Mouse (Mus musculus) layer of hippocampus, adult 18-20 months (tissue): ENCODE measurements around the gene Atf4. TPM values are rescaled to one million over a fixed set of nuclear protein-coding genes. Genes with fewer than 3 reads are reported as not detected.

Experiments used
- DNase-seq, 2 experiments: peaks; one replicate each; pipeline ENCODE4 v3.0.0; 2022; ENCODE audit warnings: low spot score in 2 of 2
- total RNA-seq, 2 experiments: library from RNA; stranded (reverse); gene quantifications; 2 replicates each; pipeline ENCODE4 v1.2.3; 2021

The Atf4 gene
- total RNA-seq, 2 experiments from 2014 or later, result 98.4 to 101 TPM

DNA sequence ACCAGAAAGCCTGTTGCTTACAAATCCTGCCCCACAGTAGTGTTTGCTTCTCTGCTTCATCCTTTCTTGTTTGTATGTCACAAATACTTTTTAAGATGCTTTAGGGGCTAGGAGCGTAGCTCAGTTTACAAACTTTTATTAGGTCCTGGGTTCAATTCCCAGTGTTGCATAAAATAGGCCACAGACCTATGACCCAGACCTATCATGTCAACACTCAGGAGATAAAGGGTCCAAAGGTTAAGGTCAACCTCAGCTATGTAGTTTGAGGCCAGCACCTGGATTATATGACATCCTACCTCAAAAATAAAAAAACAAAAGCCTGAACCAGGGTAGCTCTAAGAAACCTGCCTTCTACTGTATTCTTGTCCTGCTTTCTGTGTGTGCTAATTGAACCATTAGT lies 6.4 kb upstream of the Atf4 start:
- DNase-seq, result no peak

DNA sequence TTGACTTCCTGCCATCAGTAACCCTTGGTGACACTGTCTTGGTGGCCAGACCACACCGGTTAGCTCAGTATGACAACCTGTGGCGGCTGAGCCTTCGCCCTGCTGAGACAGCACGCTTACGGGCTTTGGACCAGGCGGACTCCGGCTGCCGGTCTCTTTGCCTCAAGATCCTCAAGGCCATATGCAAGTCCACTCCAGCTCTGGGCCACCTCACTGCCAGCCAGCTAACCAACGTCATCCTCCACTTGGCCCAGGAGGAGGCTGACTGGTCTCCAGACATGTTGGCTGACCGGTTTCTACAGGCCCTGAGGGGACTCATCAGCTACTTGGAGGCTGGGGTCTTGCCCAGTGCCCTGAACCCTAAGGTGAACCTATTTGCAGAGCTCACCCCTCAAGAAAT lies 5.3 kb upstream of the Atf4 start:
- DNase-seq, result no peak

DNA sequence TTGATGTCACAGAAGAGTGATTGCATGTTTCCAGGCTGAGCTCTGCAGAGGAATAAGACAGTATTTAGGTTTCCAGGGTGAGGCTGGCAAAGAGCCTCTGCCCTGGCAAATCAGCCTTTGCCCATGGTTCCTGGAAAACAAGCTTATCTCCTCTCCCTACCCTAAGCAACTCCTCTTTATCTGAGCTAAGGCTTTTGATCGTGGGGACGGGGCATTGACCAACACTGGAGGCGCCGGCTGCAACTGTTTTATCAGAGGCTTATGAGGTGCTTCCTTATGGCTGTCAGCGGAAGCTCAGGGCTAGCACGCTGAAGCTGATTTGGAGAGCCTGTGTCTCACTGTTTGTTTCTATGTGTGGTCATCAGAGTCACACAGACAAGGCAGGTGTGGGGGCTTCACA lies 4.4 kb upstream of the Atf4 start:
- DNase-seq, result no peak

DNA sequence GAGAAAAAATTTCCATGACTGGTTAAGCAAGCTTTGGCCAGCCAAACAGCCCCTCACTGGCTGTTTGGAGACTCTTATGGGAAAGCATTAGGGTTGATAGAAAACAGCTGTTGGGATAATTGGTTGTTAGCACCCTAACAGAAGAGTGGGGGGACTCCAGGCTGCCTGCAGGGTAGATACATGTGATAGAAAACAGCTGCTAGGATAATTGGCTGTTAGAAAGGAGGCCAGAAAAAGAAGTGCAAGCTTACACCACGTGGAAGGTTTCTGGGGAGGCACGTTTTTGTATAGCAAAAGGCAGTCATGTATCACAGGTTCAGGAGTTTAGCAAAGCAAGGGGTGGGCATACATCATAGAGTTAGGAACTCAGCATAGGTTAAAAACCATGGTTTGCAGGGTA lies 1.5 kb upstream of the Atf4 start:
- DNase-seq, result no peak

DNA sequence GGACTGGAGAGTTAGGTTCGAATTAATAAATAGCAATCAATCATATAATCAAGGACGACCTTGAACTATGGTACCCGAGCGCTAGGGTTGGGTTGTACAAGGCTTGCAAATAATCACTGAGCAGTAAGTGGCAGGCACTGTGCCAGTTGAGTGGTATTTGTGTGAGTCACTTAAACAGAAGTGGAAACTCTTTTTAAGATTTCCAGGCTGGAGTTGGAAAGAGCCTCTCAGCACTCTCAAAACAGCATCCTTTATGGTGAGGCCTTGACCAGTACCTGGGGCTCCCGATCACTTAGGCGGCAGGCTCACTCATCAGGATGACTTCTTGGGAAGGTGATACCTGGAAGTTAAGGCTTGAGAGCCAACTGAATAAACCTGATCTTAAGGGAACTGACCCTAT lies 777 bp upstream of the Atf4 start:
- peak in 1 of 2 experiments; percentile 50 for DNase-seq

DNA sequence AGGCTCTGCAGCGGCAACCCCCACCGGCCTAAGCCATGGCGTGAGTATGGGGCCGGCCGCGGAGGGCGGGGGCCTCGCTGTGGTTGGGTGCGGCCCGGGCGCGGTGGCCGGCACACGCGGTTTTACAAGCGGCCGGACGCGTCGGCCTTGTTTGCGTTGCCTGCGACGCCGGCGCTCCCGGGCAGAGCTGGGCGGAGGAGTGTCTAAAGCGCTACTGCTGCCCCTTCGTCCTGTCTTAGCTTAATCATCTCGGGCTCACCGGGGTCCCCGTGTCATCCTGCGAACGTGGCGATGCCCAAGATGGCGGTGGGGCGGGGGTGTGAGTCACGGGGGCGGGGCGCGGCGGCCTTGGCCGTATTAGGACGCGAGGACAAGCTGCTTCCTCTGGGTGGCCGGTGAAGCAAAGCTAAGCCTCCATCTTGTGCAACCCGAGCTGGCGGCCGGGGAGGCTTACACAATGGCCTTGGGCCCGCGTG lies 700 bp downstream of the Atf4 start:
- DNase-seq, result peak in 1 of 2 experiments; percentile 64

DNA sequence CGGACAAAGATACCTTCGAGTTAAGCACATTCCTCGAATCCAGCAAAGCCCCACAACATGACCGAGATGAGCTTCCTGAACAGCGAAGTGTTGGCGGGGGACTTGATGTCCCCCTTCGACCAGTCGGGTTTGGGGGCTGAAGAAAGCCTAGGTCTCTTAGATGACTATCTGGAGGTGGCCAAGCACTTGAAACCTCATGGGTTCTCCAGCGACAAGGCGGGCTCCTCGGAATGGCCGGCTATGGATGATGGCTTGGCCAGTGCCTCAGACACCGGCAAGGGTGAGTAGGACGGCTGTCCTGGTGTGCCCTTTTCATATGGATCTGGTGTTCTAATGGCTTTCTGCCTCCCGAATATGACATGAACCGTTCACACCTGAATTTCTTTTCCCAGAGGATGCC lies 1.3 kb downstream of the Atf4 start:
- DNase-seq, result no peak

DNA sequence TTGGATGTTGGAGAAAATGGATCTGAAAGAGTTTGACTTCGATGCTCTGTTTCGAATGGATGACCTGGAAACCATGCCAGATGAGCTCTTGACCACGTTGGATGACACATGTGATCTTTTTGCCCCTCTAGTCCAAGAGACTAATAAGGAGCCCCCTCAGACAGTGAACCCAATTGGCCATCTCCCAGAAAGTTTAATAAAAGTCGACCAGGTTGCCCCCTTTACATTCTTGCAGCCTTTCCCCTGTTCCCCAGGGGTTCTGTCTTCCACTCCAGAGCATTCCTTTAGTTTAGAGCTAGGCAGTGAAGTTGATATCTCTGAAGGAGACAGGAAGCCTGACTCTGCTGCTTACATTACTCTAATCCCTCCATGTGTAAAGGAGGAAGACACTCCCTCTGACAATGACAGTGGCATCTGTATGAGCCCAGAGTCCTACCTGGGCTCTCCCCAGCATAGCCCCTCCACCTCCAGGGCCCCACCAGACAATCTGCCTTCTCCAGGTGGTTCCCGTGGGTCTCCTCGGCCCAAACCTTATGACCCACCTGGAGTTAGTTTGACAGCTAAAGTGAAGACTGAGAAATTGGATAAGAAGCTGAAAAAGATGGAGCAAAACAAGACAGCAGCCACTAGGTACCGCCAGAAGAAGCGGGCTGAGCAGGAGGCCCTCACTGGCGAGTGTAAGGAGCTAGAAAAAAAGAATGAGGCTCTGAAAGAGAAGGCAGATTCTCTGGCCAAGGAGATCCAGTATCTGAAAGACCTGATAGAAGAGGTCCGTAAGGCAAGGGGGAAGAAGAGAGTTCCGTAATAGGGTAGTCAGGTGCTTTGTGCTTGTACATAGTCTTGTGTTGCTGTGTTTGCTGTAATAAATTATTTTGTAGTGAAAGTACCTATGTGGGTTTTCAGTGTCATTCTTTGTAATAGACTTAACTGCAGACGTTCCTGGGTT lies 1.9 kb downstream of the Atf4 start:
- DNase-seq, result no peak

DNA sequence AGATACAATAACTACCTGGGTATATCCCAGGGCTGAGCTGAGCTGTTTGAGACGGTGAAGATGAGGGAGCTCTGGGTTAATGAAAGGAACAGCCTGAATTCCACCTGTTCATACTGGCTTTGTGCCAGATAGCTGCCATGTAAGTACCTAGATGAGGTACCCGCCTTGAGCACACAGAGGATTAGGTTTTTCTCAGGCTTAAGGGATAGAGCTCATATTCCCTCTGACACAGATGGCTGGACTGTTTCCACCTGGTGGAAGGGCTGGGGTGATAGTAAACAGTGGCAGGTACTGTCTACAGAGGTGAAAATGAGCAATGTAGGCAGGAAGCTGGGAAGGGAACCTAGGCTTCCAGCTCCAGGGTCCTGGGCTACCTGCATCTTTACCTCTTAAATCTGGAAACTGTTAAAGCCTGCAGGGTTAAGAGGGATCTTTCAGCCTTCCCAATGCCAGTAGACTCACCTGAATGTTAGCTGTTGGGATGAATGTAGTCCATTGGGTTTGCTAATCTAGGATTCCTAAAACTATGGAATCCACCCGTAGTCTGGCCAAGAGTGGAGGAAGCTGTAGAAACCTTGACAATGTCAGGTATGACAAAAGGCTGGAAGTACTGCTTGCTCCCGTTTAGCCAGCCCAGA lies 2.7 kb downstream of the Atf4 start:
- no peak for DNase-seq

DNA sequence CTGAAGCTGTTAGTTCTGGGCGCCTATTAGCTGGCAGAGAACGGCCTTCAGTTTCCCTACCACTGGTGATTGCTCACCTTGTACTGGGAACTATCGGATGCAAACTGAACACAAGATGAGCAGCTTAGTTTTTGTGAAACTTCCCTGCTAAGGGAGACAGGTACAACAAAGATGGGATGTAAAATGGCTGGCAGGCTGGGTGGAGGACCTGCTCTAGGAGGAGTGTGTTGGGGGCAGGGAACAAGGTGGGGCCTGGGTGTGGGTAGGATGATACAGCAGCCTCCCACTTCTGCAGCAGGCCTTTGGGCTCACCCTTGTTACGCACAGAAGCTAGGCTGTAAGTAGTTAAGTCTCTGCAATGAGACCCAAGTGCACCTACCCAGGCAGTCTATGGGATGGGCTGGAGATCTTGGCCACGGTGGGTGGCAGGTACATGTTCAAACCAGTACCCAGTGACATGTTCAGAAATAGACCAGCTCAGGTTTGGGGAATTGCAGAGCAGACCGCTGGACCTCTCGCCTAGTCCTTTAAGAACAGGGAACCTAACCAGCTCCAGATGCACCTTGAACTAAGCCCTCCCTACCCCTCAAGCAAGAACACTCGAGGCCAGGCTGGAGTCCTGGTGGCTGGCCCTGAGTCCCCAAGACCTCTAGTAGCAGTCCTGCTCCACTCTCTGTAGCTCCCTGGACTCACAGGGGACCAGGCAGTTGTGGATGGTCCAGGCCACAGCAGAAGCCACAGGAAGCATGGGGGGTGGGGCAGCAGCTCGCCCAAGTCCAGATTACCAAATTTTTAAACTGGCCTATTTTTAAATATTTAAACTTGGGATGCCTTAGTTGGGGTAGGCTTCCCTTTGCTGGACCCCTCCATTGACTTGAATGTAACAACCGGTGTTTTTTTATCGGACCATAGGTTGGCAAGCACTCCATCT lies 3.5 kb downstream of the Atf4 start:
- peak in 1 of 2 experiments; percentile 34 for DNase-seq

DNA sequence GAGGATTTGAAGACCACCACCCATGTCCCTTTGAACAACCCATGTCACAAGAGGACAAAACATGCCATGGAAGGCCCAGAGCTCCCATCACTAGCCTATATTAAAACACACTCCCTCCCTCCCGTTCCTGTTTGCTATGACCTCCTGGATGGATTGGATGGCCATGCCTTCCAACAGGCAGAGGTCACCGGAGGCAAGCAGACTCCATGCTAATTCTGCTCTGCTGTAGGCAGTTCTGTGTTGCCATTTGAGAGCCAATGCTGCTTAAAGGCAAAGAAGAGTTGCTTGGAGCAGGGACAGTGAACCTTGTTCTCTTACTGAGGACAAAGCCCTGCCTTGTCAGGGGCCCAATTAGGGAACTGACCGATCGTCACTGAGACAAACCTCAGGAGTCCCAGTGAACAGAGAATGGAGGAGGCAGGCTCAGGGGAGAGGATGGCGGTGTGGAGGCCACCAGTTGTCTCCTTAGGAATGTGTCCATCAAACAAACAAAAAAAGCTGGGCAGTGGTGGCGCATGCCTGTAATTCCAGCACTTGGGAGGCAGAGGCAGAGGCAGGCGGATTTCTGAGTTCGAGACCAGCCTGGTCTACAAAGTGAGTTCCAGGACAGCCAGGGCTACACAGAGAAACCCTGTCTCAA lies 4.5 kb downstream of the Atf4 start:
- no peak for DNase-seq

DNA sequence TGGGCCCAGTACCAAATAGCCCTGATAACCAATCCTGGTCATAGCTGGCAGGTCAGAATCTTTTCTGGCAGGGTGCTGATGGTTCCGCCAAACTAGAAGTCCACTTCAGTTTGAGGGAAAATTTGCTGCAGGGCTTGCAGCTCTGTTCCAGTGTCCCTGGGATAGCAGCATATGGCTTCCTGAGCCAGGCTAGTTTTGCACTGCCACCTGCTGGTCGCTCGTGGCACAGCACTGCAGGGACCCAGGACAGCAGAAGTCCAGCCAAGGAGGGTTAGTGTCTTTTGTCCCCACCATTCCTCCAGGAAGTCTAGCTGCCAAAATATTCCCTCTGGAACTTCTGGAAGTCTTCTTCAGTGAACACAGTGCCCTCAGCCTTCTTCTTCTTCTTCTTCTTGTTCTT lies 5.7 kb downstream of the Atf4 start:
- peak; percentile 71 to 89 for DNase-seq

DNA sequence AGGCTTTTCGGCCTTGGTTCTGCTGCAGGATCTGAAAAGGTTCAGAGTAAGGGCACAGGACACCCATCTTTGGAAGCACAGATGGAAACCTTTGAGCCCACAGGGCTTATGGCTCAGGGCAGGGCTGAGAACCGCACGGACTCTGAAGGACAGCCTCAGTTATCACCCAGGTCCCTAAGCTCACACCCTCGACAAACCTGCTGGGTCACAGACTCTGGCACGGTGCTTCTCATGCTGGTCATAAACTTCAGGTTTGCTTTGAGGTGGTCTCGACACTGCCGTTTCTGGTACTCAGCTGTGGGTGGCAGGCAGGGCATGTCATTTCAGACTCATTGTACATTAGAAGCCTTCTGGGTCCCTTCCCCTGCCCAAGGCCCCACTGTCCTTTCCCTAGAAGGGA lies 6.1 kb downstream of the Atf4 start:
- no peak for DNase-seq

DNA sequence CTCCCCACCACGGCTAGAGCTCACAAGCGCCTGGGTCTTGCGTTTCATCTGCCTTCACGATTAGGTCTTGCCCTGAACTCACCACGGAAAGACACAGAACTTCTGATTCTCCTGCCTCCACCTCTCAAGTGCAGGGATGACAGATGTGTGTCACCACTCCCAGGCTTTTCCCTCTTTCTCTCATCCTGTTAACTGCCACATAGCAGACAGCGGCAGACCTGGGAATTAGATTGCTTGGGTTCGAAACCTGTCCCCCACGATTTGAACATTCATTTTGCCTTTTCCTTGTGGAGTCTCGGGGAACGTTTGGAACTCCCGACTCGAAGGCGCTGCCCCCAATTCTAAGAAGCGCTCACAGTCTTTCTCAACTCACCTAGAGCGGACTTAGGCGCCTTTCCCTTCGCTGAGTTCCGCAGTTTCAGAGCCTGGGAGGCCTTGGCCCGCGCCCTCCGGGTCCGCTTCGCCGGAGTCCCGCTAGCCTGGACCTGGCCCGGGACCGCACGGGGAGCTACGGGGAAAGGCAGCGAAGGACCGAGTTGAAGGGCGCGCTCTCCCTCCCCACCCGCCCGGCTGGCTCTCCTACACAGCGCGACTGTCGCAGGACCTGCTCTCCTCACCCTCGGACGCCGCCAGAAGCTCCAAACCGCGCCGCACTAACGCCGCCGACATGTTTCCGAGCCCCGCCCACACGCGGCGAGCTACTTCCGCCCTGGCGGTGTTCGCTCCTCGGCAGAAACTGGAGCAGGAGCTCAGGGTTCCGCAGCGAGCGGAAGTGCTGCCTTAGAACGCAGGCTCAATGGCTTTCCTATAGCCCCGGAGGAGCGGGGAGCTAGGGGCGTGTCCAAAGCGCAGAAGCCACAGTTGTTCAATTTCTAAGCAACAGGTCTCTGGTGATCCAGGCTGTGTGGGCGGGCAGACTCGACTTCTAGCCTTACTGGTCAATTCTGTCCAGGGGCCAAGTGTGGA lies 8.9 kb downstream of the Atf4 start, which contains the start of gene Rps19bp1:
Rps19bp1 (minus strand) TSS at position 706 of the 966 bp plus-strand sequence.
- peak; percentile 86 to 93 for DNase-seq

DNA sequence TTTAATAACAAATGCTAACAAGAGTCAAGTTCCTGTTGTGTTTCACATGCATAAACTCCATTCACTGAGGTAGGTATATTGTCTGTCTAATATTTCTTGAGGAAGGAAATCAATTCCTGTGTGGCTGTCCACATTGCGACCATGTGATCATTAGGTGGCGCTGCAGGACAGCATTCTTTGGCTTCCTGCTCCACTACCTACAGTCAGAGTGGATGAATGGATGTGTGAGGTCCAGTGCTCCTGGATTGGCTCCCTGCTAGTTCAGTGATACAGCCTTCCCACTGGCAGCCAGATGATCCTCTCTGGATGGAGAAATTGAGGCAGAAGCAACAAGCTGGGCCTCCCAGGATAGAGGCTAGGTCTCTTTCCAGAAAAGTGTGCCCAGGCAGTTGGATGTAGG lies 11.3 kb downstream of the Atf4 start:
- peak; percentile 60 to 92 for DNase-seq

DNA sequence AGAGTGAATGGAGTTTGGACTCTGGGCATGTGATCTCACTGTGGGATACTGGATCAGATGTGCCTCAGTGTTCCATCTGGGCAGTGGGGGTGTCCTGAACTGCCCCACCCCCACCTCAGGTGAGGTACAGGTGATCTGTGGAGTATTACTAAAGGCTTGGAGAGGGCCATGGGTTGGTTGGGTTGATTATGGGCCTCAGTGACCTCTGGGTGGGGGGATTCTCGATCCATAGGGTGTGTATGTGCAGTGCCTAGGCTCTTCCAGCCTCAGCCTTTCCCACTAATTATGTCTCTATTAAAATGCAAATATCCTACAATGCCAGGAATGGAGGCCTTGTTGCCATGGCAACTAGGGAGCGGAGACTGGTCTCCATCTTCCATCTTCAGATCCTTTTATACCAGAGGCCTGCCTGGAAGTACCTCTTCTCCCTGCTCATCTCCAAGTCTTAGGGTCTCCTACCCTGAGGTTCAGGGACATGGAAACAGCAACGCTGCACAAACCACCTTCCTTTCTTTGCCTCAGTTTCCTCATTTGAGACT lies 16.9 kb downstream of the Atf4 start:
- DNase-seq, result no peak

DNA sequence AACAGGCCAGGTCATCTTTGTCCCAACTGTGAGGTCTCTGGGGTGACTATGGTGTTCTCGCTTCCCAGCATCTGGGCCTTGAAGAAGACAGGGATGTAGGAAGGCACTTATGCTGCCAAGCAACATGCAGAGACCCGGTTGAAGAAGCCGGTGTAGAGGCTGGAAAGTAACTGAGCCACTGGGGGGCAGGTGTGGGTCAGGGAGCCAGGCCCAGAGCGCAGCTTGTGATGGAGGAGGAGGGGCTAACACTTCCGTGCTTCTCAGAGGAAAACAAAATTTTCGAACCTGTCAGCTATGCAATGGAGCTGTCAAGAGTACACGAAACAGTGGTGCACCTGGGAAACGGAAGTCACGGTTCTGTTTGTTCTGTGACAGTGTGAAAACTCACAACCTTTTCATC lies 22.1 kb downstream of the Atf4 start:
- DNase-seq, result no peak

DNA sequence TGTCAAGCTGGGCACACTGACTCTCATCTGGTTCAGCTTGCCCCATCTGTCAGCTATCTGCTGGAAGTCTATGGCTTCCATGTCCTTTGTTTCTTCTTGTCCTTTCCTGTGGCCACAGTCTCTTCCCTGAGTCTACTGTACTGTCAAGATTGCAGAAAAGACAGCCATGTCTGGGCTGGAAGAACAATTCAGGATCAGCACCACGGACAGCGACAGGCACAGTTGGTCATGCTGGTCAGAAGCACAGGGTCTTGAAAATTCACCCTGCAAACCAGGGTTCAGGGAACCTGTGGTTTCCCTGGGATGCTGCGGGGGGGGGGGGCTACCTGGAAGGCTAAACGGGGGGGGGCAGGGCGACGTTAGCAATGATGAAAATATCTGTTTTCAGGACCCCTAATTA lies 22.6 kb downstream of the Atf4 start:
- DNase-seq, result no peak

DNA sequence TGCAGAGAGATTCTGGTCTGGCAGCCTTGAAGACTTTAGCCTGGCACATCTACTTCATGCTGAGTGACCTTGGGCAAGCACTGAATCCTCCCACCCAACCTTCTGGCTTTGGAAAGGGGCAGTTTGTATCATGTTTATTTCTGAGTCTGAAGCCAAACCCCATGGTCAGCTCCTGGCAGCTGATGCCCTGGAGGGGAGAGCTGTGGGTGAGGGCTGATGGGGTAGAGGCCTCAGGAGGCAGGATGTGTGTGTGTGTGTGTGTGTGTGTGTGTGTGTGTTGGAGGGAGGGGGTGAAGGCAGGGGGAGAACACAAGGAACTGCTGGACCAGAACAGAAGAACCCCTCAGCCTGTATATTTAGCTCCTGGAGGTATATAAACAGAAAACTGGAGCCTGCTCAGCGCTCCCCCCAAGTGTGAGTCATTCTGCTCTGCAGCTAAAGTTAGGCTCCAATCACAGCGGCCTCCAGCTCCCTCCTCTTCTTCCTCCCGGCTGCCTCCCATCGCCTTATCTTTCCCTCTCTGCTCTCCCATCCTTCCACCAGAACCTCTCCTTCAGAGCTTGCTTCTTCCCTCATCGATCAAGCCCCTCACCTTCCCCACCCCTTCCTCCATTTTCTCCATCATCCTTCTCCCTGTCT lies 23.3 kb downstream of the Atf4 start:
- DNase-seq, result peak; percentile 54 to 77
